ENCODE assay signal across 8 mouse cellular contexts in the genomic region with DNA sequence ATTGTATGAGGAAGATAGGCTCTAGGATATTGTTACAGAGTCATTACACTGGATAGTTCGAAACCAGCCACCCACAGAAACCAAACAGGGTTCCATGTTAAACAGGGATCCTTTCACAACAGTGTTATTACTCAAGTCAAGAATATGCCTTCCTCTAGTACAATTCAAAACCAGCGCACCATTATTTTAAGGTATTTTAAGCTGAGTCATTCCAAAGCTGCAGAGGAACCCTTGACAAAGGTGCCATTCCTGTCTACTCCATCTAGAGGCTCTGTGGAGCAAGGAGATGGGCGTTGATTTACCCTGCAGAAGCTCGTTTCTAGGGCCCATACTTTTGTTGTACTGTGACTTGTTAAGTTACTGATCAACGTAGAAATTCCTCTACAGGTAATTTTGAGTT. TPM values are rescaled to one million over a fixed set of nuclear protein-coding genes. Genes with fewer than 3 reads are reported as not detected.
DNase-seq lines count a peak whose midpoint lies in the region; ATAC-seq lines count a peak whose summit lies in the region.

No protein-coding gene starts in this region.

- peak overlapping the region; percentile 13 for H3K4me3 ChIP-seq in heart, embryonic 15.5 days
- peak overlapping the region; percentile 12 for H3K4me3 ChIP-seq in hindbrain, embryonic 14.5 days (replicated peaks; ENCODE audit: low read length)

- H3K4me1 ChIP-seq in heart, embryonic 15.5 days (replicated peaks), result peaks cover 17% of the 10 kb centered on the region
- peaks cover 37% of the 10 kb centered on the region for H3K4me1 ChIP-seq in hindbrain, embryonic 14.5 days (replicated peaks; ENCODE audit: control insufficient read depth, insufficient read depth, low read length)

- peak overlapping the region; percentile 52 for H3K4me2 ChIP-seq in heart, embryonic 15.5 days
- H3K4me2 ChIP-seq in hindbrain, embryonic 14.5 days (replicated peaks), result peak overlapping the region; percentile 64

- H3K9me3 ChIP-seq in heart, embryonic 15.5 days (replicated peaks), result no peaks in the 10 kb centered on the region
- H3K9me3 ChIP-seq in hindbrain, embryonic 14.5 days (ENCODE audit: control insufficient read depth, low read length), result no peaks in the 10 kb centered on the region

- no peak for ATAC-seq in heart, embryonic 15.5 days (replicated peaks; ENCODE audit: insufficient number of reproducible peaks, insufficient read depth, low FRiP score, low read depth)
- no peak for ATAC-seq in hindbrain, embryonic 14.5 days (ENCODE audit: low FRiP score)

- H3K9ac ChIP-seq in heart, embryonic 15.5 days, result no peak overlapping the region
- H3K9ac ChIP-seq in hindbrain, embryonic 14.5 days, result 0 out of 2 replicates have a peak overlapping the region, but pooled peaks have one; percentile 12

- H3K36me3 ChIP-seq in heart, embryonic 15.5 days, result peaks cover 20% of the 10 kb centered on the region
- H3K36me3 ChIP-seq in hindbrain, embryonic 14.5 days (replicated peaks; ENCODE audit: control insufficient read depth, insufficient read depth), result peaks cover 25% of the 10 kb centered on the region

- WGBS in heart, embryonic 15.5 days, result 56% methylated on average over 5 of the region's 5 CpGs
- 48% methylated on average over 5 of the region's 5 CpGs for WGBS in hindbrain, embryonic 14.5 days

- no peak for DNase-seq in heart, adult 8-10 months (ENCODE audit: low spot score)
- peak; percentile 72 for DNase-seq in c-Kit-positive CD71-positive TER-119-positive erythroid progenitor cells, embryonic 14.5 days (ENCODE audit: low spot score)
- no peak for DNase-seq in hindbrain, embryonic 14.5 days (ENCODE audit: low spot score)
- DNase-seq in lung, postnatal 25 days (ENCODE audit: low spot score), result peak; percentile 7
- no peak for DNase-seq in ovary, postnatal 14 days (ENCODE audit: low spot score)
- no peak for DNase-seq in left cerebral cortex, adult 11 months (ENCODE audit: low spot score)
- no peak for DNase-seq in urinary bladder, postnatal 25 days (ENCODE audit: low spot score)

- H3K27ac ChIP-seq in heart, embryonic 15.5 days, result 0 out of 2 replicates have a peak overlapping the region, but pooled peaks have one; percentile 9
- no peak overlapping the region for H3K27ac ChIP-seq in hindbrain, embryonic 14.5 days

- H3K27me3 ChIP-seq in heart, embryonic 15.5 days, result no peaks in the 10 kb centered on the region
- H3K27me3 ChIP-seq in hindbrain, embryonic 14.5 days (ENCODE audit: control insufficient read depth, insufficient read depth, low read length), result no peaks in the 10 kb centered on the region

RNA-seq across cellular contexts. Expression of gene Asf1a, which starts 2.3 kb away (rescaled TPM):
- polyA plus RNA-seq in heart, embryonic 15.5 days (2015; fragmentation: Nextera tagmentation; extraction: Ambion mirVana), result 56.7 and 65.3 TPM in 2 replicates
- total RNA-seq in heart, adult 8-10 months (2022), result 10 to 100 TPM; 26.4 to 30.3 (median 29.1) TPM
- polyA plus RNA-seq in hindbrain, embryonic 14.5 days (2014; fragmentation: Nextera tagmentation; extraction: Ambion mirVana), result 70.2 and 70.6 TPM in 2 replicates

RNA-seq across cellular contexts. Expression of gene Mcm9, which starts 31.4 kb away (rescaled TPM):
- 7.7 and 8.5 TPM in 2 replicates for polyA plus RNA-seq in heart, embryonic 15.5 days (2015; fragmentation: Nextera tagmentation; extraction: Ambion mirVana)
- total RNA-seq in heart, adult 8-10 months (2022), result 1 to 10 TPM; 2.5 to 3.6 (median 2.8) TPM
- 7.0 and 7.3 TPM in 2 replicates for polyA plus RNA-seq in hindbrain, embryonic 14.5 days (2014; fragmentation: Nextera tagmentation; extraction: Ambion mirVana)

Comparison
In these comparisons a context has a peak if more than half of its experiments do, and no peak if none do; other contexts are left out.
1. DNase-seq: peak in c-Kit-positive CD71-positive TER-119-positive erythroid progenitor cells, embryonic 14.5 days (single experiment) and lung, postnatal 25 days (single experiment); none in heart, adult 8-10 months (single experiment), hindbrain, embryonic 14.5 days (single experiment), ovary, postnatal 14 days (single experiment), left cerebral cortex, adult 11 months (single experiment) and urinary bladder, postnatal 25 days (single experiment).